Mouse (Mus musculus): ENCODE results near the gene Bbs2. TPM values are rescaled to one million over a fixed set of nuclear protein-coding genes. Genes with fewer than 3 reads are reported as not detected.

The Bbs2 gene
- total and polyA plus RNA-seq, 3 experiments = 3.4 to 6.8 TPM; not detected in 1

GRCm38 (mm10) chr8:94066121-94066863 is 32.4 kb downstream of the Bbs2 start:
- Histone ChIP-seq H3K4me1 (ENCODE audit: control insufficient read depth in 1 of 2, insufficient read depth in 2 of 2, low read length in 2 of 2) (no peaks in the 10 kb centered on the region), H3K27ac (ENCODE audit: control insufficient read depth, low read depth, low read length) (no peak overlapping the region), H3K9me3 (replicated peaks; ENCODE audit: insufficient read depth, low read length) (no peaks in the 10 kb centered on the region), H3K27me3 (ENCODE audit: control insufficient read depth in 1 of 2, insufficient read depth in 2 of 2, low read length in 2 of 2) (no peaks in the 10 kb centered on the region), H3K36me3 (ENCODE audit: control insufficient read depth in 1 of 2, insufficient read depth in 2 of 2, low read length in 2 of 2) (peaks cover 2 to 3% of the 10 kb centered on the region in 2 experiments; a peak in 2 of 4 replicates), H3K79me2 (ENCODE audit: control insufficient read depth, insufficient read depth, low read length, poor library complexity) (no peaks in the 10 kb centered on the region), H3K4me3 (ENCODE audit: control insufficient read depth in 1 of 2, insufficient read depth in 1 of 2, low read depth in 2 of 2, low read length in 2 of 2) (no peak overlapping the region), H3K9ac (ENCODE audit: control insufficient read depth, low read depth, low read length, poor library complexity, severe bottlenecking) (no peak overlapping the region)
- no peak for DNase-seq (ENCODE audit: low read depth, low spot score)
- no peak for TF ChIP-seq KAT2A (conservative IDR thresholded peaks at IDR 0.05; ENCODE audit: low read depth, low read length)
- no peak for TF ChIP-seq ELF1 (IDR thresholded peaks at IDR 0.05; ENCODE audit: low read depth, low read length)
- no peak for TF ChIP-seq MYB (IDR thresholded peaks at IDR 0.05; ENCODE audit: low read depth, low read length)
- TF ChIP-seq RCOR1 (IDR thresholded peaks at IDR 0.05; ENCODE audit: low read depth, low read length) = no peak
- TF ChIP-seq GATA1 (IDR thresholded peaks at IDR 0.05; ENCODE audit: low read depth, low read length) = no peak
- no peak for TF ChIP-seq GABPA (IDR thresholded peaks at IDR 0.05; ENCODE audit: low read depth, low read length)
- no peak for TF ChIP-seq HCFC1 (IDR thresholded peaks at IDR 0.05; ENCODE audit: low read depth, low read length)
- no peak for TF ChIP-seq CHD2 (IDR thresholded peaks at IDR 0.05; ENCODE audit: low read length)
- no peak for TF ChIP-seq NRF1 (IDR thresholded peaks at IDR 0.05; ENCODE audit: insufficient read depth, low read depth, low read length, poor library complexity, severe bottlenecking)
- no peak for TF ChIP-seq TAL1 (IDR thresholded peaks at IDR 0.05; ENCODE audit: low read length)
- TF ChIP-seq CHD1 (IDR thresholded peaks at IDR 0.05; ENCODE audit: low read depth, low read length) = no peak
- no peak for TF ChIP-seq ETS1 (IDR thresholded peaks at IDR 0.05; ENCODE audit: low read depth, low read length)
- no peak for TF ChIP-seq MEF2A (IDR thresholded peaks at IDR 0.05; ENCODE audit: extremely low read depth, insufficient replicate concordance, low read depth, low read length, poor library complexity, severe bottlenecking)
- no peak for TF ChIP-seq JUND (IDR thresholded peaks at IDR 0.05; ENCODE audit: low read depth, low read length)
- TF ChIP-seq POLR2AphosphoS5 (IDR thresholded peaks at IDR 0.05; ENCODE audit: borderline replicate concordance, low read depth, low read length) = no peak
- TF ChIP-seq POLR2A (IDR thresholded peaks at IDR 0.05; ENCODE audit: control insufficient read depth in 1 of 2, insufficient read depth in 1 of 2, low read depth in 1 of 2, low read length in 2 of 2, poor library complexity in 1 of 2) = no peak
- TF ChIP-seq MAZ (IDR thresholded peaks at IDR 0.05; ENCODE audit: low read depth, low read length) = no peak
- no peak for TF ChIP-seq EP300 (IDR thresholded peaks at IDR 0.05; ENCODE audit: low read depth in 1 of 2, low read length in 2 of 2)

GRCm38 (mm10) chr8:94057157-94057854 is 41.4 kb downstream of the Bbs2 start:
- DNase-seq (ENCODE audit: low read depth, low spot score) = peak; percentile 56
- peaks cover 0 to 13% of the 10 kb centered on the region in 2 experiments; a peak in 2 of 4 replicates for H3K36me3 ChIP-seq (ENCODE audit: control insufficient read depth in 1 of 2, insufficient read depth in 2 of 2, low read length in 2 of 2)
- no peak for TF ChIP-seq CHD1 (IDR thresholded peaks at IDR 0.05; ENCODE audit: low read depth, low read length)
- TF ChIP-seq E2F4 (IDR thresholded peaks at IDR 0.05; ENCODE audit: borderline replicate concordance, low read depth, low read length) = no peak
- no peak for TF ChIP-seq ZMIZ1 (IDR thresholded peaks at IDR 0.05; ENCODE audit: low read depth, low read length)
- TF ChIP-seq TBP (IDR thresholded peaks at IDR 0.05; ENCODE audit: low read depth, low read length) = no peak
- no peak for TF ChIP-seq NRF1 (IDR thresholded peaks at IDR 0.05; ENCODE audit: insufficient read depth, low read depth, low read length, poor library complexity, severe bottlenecking)
- TF ChIP-seq MYC (IDR thresholded peaks at IDR 0.05; ENCODE audit: low read depth, low read length) = no peak
- TF ChIP-seq UBTF (IDR thresholded peaks at IDR 0.05; ENCODE audit: borderline replicate concordance, insufficient read depth, low read depth, low read length) = no peak
- TF ChIP-seq ZKSCAN1 (IDR thresholded peaks at IDR 0.05; ENCODE audit: low read depth, low read length) = no peak
- TF ChIP-seq CHD2 (IDR thresholded peaks at IDR 0.05; ENCODE audit: low read length) = no peak
- TF ChIP-seq MAFK (IDR thresholded peaks at IDR 0.05; ENCODE audit: borderline replicate concordance, low read depth, low read length) = no peak
- no peak for TF ChIP-seq USF1 (IDR thresholded peaks at IDR 0.05; ENCODE audit: low read depth, low read length)
- no peak for TF ChIP-seq JUND (IDR thresholded peaks at IDR 0.05; ENCODE audit: low read depth, low read length)
- no peak for TF ChIP-seq MEF2A (IDR thresholded peaks at IDR 0.05; ENCODE audit: extremely low read depth, insufficient replicate concordance, low read depth, low read length, poor library complexity, severe bottlenecking)
- TF ChIP-seq EP300 (IDR thresholded peaks at IDR 0.05; ENCODE audit: low read depth in 1 of 2, low read length in 2 of 2) = no peak
- TF ChIP-seq BHLHE40 (IDR thresholded peaks at IDR 0.05; ENCODE audit: borderline replicate concordance, low read depth, low read length) = no peak
- TF ChIP-seq SIN3A (IDR thresholded peaks at IDR 0.05; ENCODE audit: low read length) = no peak

More at GRCm38 (mm10) chr8:94057157-94057854, 41.4 kb downstream of the Bbs2 start:
- Histone ChIP-seq H3K9me3 (replicated peaks; ENCODE audit: insufficient read depth, low read length) (0 out of 2 replicates have a peak, but pooled peaks cover 3% of the 10 kb centered on the region), H3K79me2 (ENCODE audit: control insufficient read depth, insufficient read depth, low read length, poor library complexity) (no peaks in the 10 kb centered on the region), H3K27ac (ENCODE audit: control insufficient read depth, low read depth, low read length) (no peak overlapping the region), H3K4me3 (ENCODE audit: control insufficient read depth in 1 of 2, insufficient read depth in 1 of 2, low read depth in 2 of 2, low read length in 2 of 2) (no peak overlapping the region), H3K9ac (ENCODE audit: control insufficient read depth, low read depth, low read length, poor library complexity, severe bottlenecking) (no peak overlapping the region), H3K27me3 (ENCODE audit: control insufficient read depth in 1 of 2, insufficient read depth in 2 of 2, low read length in 2 of 2) (no peaks in the 10 kb centered on the region), H3K4me1 (ENCODE audit: control insufficient read depth in 1 of 2, insufficient read depth in 2 of 2, low read length in 2 of 2) (no peaks in the 10 kb centered on the region)
